Mouse (Mus musculus): ENCODE results near the gene Zkscan16.

GRCm38 (mm10) chr4:58948391-58948790 lies 5.0 kb downstream of the Zkscan16 start:
- no peak for TF ChIP-seq CTCF (IDR thresholded peaks at IDR 0.05; ENCODE audit: low read depth)
- no peak for TF ChIP-seq EP300 (IDR thresholded peaks at IDR 0.05; ENCODE audit: low read depth)
